ENCODE assay signal across 25 mouse cellular contexts in the genomic region with DNA sequence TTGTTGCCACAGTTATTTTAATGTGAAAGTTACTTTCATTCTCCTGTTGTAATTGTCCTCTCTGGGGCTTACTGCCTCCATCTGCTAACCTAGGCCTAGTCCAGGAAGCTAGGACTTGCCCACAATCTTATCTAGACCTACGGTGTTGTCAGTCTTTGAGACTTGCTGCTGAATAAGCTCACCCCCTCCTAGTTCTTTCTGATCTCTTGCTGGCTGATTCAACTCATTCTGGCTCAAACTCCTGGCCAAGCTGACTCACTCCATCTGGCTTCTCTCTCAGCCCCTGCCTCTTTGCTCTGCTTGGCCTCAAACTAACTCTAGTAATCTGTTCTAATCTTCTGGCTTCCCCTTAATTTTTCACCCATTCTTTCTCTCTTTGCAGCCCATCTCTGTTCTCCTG.
DNase-seq lines count a peak whose midpoint lies in the region; ATAC-seq lines count a peak whose summit lies in the region.
"Had no signal": no experiment of that assay in that cellular context is flagged by ENCODE, and none has a peak within 500 bp of the region (broad histone marks: within the 10 kb centered on the region; RNA-seq: fewer than 3 reads in every experiment).

No protein-coding gene starts in this region.

- no peaks in the 10 kb centered on the region; the same call in 1 of the 2 replicates for H3K4me1 ChIP-seq in forebrain, embryonic 15.5 days
- H3K4me1 ChIP-seq: embryonic facial prominence, embryonic 15.5 days; limb, embryonic 13.5 days; liver, embryonic 12.5 days had no signal

- H3K4me2 ChIP-seq in forebrain, embryonic 15.5 days (replicated peaks): no peak overlapping the region
- H3K4me2 ChIP-seq: embryonic facial prominence, embryonic 15.5 days; hindbrain, embryonic 15.5 days; limb, embryonic 13.5 days; liver, embryonic 12.5 days; midbrain, embryonic 11.5 days; neural tube, embryonic 15.5 days had no signal

- no peak overlapping the region for H3K9ac ChIP-seq in forebrain, embryonic 15.5 days (replicated peaks)
- H3K9ac ChIP-seq: embryonic facial prominence, embryonic 15.5 days; hindbrain, embryonic 15.5 days; limb, embryonic 13.5 days; liver, embryonic 12.5 days; neural tube, embryonic 15.5 days had no signal

- no peaks in the 10 kb centered on the region for H3K27me3 ChIP-seq in forebrain, embryonic 15.5 days
- H3K27me3 ChIP-seq: embryonic facial prominence, embryonic 15.5 days; hindbrain, embryonic 15.5 days; limb, embryonic 13.5 days; liver, embryonic 12.5 days; neural tube, embryonic 15.5 days; Patski had no signal

- no peak overlapping the region for H3K4me3 ChIP-seq in forebrain, embryonic 15.5 days
- H3K4me3 ChIP-seq: embryonic facial prominence, embryonic 15.5 days; heart, adult 2 months; hindbrain, embryonic 15.5 days; limb, embryonic 13.5 days; liver, embryonic 12.5 days; neural tube, embryonic 15.5 days had no signal

- no peak for ATAC-seq in cerebellum, adult (ENCODE audit: insufficient number of reproducible peaks, low FRiP score, low TSS enrichment)
- ATAC-seq in forebrain, embryonic 15.5 days (replicated peaks): no peak
- ATAC-seq: forebrain, embryonic 16.5 days; liver, embryonic 12.5 days; Patski had no signal

- H3K9me3 ChIP-seq in forebrain, embryonic 15.5 days: no peaks in the 10 kb centered on the region
- H3K9me3 ChIP-seq: embryonic facial prominence, embryonic 15.5 days; hindbrain, embryonic 15.5 days; limb, embryonic 13.5 days; liver, embryonic 12.5 days; neural tube, embryonic 15.5 days had no signal

- DNase-seq in heart, adult 11 months: peak; percentile 86
- no peak for DNase-seq in heart, postnatal 4 days
- DNase-seq in right cerebral cortex, adult 18-20 months: peak; percentile 41
- DNase-seq in right cerebral cortex, postnatal 4 days: no peak
- peak; percentile 20 for DNase-seq in Muller cell, postnatal 12 days (ENCODE audit: inconsistent ontology term)
- DNase-seq in fibroblast of lung, adult 2 months (ENCODE audit: low read depth): peak; percentile 37
- DNase-seq: adrenal gland, postnatal 10 days; cerebellum, adult 9-10 months; gastrocnemius, postnatal 25 days; kidney, adult 2 months; kidney, postnatal 14 days; lung, adult 18-20 months; lung, postnatal 10 days; thymus, postnatal 14 days had no signal

- no peaks in the 10 kb centered on the region for H3K36me3 ChIP-seq in forebrain, embryonic 15.5 days
- H3K36me3 ChIP-seq: embryonic facial prominence, embryonic 15.5 days; hindbrain, embryonic 15.5 days; limb, embryonic 13.5 days; liver, embryonic 12.5 days; neural tube, embryonic 15.5 days had no signal

- 86% methylated on average over 1 of the region's 1 CpGs for whole genome bisulfite sequencing in forebrain, embryonic 15.5 days

- H3K27ac ChIP-seq in forebrain, embryonic 15.5 days (replicated peaks): no peak overlapping the region
- H3K27ac ChIP-seq: embryonic facial prominence, embryonic 15.5 days; heart, adult 2 months; hindbrain, embryonic 15.5 days; limb, embryonic 13.5 days; liver, embryonic 12.5 days; neural tube, embryonic 15.5 days had no signal

Comparison
In these comparisons a context has a peak if more than half of its experiments do, and no peak if none do; other contexts are left out.
1. DNase-seq: peak in heart, adult 11 months (single experiment), right cerebral cortex, adult 18-20 months (single experiment), Muller cell, postnatal 12 days (single experiment) and fibroblast of lung, adult 2 months (single experiment); none in heart, postnatal 4 days (single experiment) and right cerebral cortex, postnatal 4 days (single experiment).